Mouse (Mus musculus) T-helper 17 cell (primary cell): ENCODE measurements at regions not wholly inside any gene's neighbourhood (a gene's known extent, or its start where the extent isn't known, plus 50 kb on each side); places are given as distances from the start of the nearest gene placed in this dataset.

Experiments
- in situ Hi-C, 2 experiments: fragments of 300-600 bp; cut with MboI, MseI; formaldehyde crosslinking; loops; 1 replicate in 1 of 2; 2 replicates in 1 of 2; pipeline ENCODE4 v1.15.1; 2025; ENCODE audit warnings: high pct_unique_total_duplicates in 2 of 2

DNA sequence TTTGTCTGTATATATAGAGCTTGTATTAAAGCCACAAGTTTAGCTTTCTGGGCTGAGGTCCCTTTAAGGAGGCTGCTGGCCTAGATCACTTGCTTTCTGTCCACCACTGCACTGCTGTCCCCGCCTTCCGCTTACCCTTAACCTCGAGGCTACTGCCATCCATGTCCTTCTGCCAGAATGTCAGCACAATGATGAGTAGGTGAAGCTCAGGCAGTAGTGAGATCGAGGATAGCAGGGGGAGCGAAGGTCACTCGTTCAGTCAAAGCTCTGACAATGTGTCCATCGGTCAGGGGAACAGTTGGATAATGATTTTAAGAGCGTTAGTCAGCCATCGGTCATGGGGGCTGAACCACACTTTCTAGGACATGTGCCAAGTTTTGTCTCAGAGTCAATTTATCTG, 89.6 kb downstream of the Gm3604 start:
- in situ Hi-C loops, result loop anchor here in 1 of 2 experiments (10.0 kb wide), 1 partner anchor 1359 kb away; the partner anchor contains the start of genes Ctla2a, Gm49391 and Gm49393

GRCm38 (mm10) chr13:62286891-62287290, 96.1 kb downstream of the Gm3604 start:
- in situ Hi-C loops, result no loop called here
